Mouse (Mus musculus) ES-Bruce4 (cell line): ENCODE measurements around the gene Mmd. TPM values are rescaled to one million over a fixed set of nuclear protein-coding genes. Genes with fewer than 3 reads are reported as not detected.

Source experiments
- H3K27ac ChIP-seq: 2 replicates; pipeline ENCODE4 v1.5.1; 2012; ENCODE audit warnings: low read length, inconsistent platforms; ENCODE audit not compliant: insufficient read depth
- H3K27me3 ChIP-seq: 2 replicates; pipeline ENCODE4 v1.6.1; 2012; ENCODE audit warnings: mild to moderate bottlenecking, low read length, inconsistent platforms; ENCODE audit not compliant: control insufficient read depth, poor library complexity, insufficient read depth, severe bottlenecking
- H3K36me3 ChIP-seq: 2 replicates; pipeline ENCODE4 v1.6.1; 2012; ENCODE audit warnings: inconsistent platforms, mild to moderate bottlenecking, low read length, moderate library complexity; ENCODE audit not compliant: control insufficient read depth, poor library complexity, insufficient read depth, severe bottlenecking
- H3K4me1 ChIP-seq: one replicate; pipeline ENCODE4 v1.8.1; 2011; ENCODE audit warnings: low read length; ENCODE audit not compliant: control insufficient read depth, insufficient read depth
- H3K4me3 ChIP-seq: 2 replicates; pipeline ENCODE4 v1.5.1; 2011; ENCODE audit warnings: low read depth, mild to moderate bottlenecking, low read length
- H3K9ac ChIP-seq: 2 replicates; pipeline ENCODE4 v1.6.1; 2012; ENCODE audit warnings: low read depth, mild to moderate bottlenecking, inconsistent platforms; ENCODE audit not compliant: poor library complexity, severe bottlenecking
- H3K9me3 ChIP-seq: replicated peaks from 2 replicates; pipeline ENCODE4 v1.6.1; 2012; ENCODE audit warnings: mild to moderate bottlenecking, low read length, inconsistent platforms; ENCODE audit not compliant: control insufficient read depth, poor library complexity, insufficient read depth, severe bottlenecking
- CTCF ChIP-seq: IDR thresholded peaks from one replicate; pipeline ENCODE4 v1.8.1; 2011; ENCODE audit warnings: low read depth, low read length
- EP300 ChIP-seq: IDR thresholded peaks from 2 replicates; pipeline ENCODE4 v1.6.1; 2011; ENCODE audit warnings: low read depth, low read length; ENCODE audit not compliant: insufficient read depth
- POLR2A ChIP-seq: IDR thresholded peaks from one replicate; pipeline ENCODE4 v1.8.1; 2011; ENCODE audit warnings: low read length; ENCODE audit not compliant: insufficient read depth
- polyA plus RNA-seq: library from polyadenylated mRNA; stranded (reverse); fragments of >200 nt; gene quantifications from 2 replicates; pipeline ENCODE4 v1.2.4, GENCODE M21; 2011; ENCODE audit warnings: low read depth; ENCODE audit not compliant: missing spikeins, insufficient read depth, insufficient read length

The Mmd gene
- polyA plus RNA-seq, 1 experiment, result 19.6 TPM

DNA sequence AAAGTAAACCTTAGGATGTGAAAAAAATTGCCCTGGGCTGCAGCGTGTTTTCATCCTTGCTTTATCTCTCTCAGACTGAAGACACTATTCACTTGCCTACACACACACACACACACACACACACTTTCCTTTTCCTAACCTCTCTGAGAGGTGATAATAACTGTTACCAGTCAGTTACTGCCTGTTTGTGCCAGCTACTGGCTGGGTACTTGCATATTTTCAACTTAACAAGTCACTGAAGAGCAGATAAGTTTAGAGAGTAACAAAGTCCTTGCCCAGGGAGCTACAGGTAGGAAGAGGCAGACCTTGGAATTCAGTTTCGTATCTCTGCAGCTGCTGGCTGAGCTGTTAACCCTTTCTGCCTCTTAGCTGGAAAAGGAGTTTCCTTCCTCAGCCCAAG, 2.7 kb downstream of the Mmd start:
- H3K4me1 ChIP-seq, result no peaks in the 10 kb centered on the region
- H3K4me3 ChIP-seq, result no peak overlapping the region
- no peaks in the 10 kb centered on the region for H3K36me3 ChIP-seq
- no peak overlapping the region for H3K9ac ChIP-seq
- H3K27ac ChIP-seq, result no peak overlapping the region
- no peaks in the 10 kb centered on the region for H3K9me3 ChIP-seq
- H3K27me3 ChIP-seq, result 0 out of 2 replicates have a peak, but pooled peaks cover 2% of the 10 kb centered on the region
- no peak for TF ChIP-seq CTCF
- TF ChIP-seq EP300, result no peak

GRCm38 (mm10) chr11:90252366-90252765, 3.1 kb downstream of the Mmd start:
- Histone ChIP-seq H3K9ac (no peak overlapping the region), H3K9me3 (no peaks in the 10 kb centered on the region), H3K27me3 (0 out of 2 replicates have a peak, but pooled peaks cover 2% of the 10 kb centered on the region), H3K27ac (no peak overlapping the region), H3K4me1 (no peaks in the 10 kb centered on the region), H3K4me3 (no peak overlapping the region), H3K36me3 (no peaks in the 10 kb centered on the region)
- no peak for TF ChIP-seq CTCF
- no peak for TF ChIP-seq EP300
- no peak for TF ChIP-seq POLR2A

GRCm38 (mm10) chr11:90254536-90254935, 5.3 kb downstream of the Mmd start:
- no peak for TF ChIP-seq POLR2A
- TF ChIP-seq CTCF, result no peak
- TF ChIP-seq EP300, result no peak
- Histone ChIP-seq H3K36me3 (no peaks in the 10 kb centered on the region), H3K9ac (no peak overlapping the region), H3K27ac (no peak overlapping the region), H3K4me1 (no peaks in the 10 kb centered on the region), H3K4me3 (no peak overlapping the region), H3K9me3 (no peaks in the 10 kb centered on the region), H3K27me3 (0 out of 2 replicates have a peak, but pooled peaks cover 2% of the 10 kb centered on the region)

DNA sequence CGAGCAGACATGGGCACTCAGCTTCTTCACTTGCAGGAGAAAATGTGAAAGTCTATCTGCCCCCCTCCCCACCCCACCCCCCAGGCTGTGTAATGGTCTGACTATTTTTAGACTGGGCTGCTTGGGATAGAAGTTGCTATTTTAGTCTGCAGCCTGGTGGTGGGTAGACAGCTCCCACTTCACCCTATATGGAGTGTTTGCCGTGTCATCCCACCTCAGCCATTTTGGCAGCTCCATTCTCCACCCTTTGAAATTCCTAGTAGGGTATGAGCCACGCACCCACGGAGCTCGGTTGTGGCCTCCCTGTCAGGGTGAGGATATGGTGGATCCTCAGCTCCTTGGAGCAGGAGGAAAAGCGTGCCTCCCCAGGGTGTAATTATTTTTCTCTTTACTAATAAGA, 6.4 kb downstream of the Mmd start:
- H3K4me3 ChIP-seq, result no peak overlapping the region
- TF ChIP-seq POLR2A (no peak), EP300 (no peak), CTCF (no peak)
- H3K9ac ChIP-seq, result no peak overlapping the region
- no peak overlapping the region for H3K27ac ChIP-seq
- H3K9me3 ChIP-seq, result no peaks in the 10 kb centered on the region
- no peaks in the 10 kb centered on the region for H3K4me1 ChIP-seq
- no peaks in the 10 kb centered on the region for H3K36me3 ChIP-seq
- 0 out of 2 replicates have a peak, but pooled peaks cover under 1% of the 10 kb centered on the region for H3K27me3 ChIP-seq

DNA sequence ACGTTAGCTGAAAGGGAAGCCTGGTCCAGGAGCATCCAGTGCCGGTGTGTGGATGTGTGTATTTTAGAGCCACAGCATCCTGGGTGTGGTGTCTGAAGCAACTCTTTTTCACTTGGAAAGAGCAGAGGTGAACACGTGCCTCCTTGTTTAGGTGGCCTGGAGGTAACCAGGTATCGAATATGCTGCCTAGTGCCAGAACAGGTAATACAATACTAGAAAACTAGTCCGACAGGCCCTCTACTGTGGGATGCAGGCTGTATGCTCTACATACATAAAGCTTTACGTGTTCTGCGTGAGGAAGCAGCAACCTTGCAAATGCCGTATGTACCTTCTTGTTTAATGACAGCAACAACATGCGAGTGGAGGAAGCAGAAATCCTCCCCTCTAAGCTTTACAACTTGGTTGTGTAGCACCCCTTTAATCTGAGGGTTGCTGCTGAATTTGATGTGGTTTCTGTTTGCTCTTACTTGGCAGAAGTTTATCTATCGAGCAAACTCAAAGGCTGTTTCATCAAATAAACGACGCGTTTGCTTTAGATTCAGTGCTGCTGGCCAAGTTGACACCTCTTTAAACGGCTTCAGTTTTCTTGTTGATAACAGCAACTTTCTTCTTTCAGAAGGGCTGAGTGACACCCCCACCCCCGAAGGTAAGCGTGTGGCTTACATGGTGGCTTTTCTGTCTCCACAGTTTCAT, 7.7 kb downstream of the Mmd start:
- Histone ChIP-seq H3K4me1 (no peaks in the 10 kb centered on the region), H3K4me3 (no peak overlapping the region), H3K36me3 (no peaks in the 10 kb centered on the region), H3K27me3 (no peaks in the 10 kb centered on the region), H3K27ac (no peak overlapping the region), H3K9ac (no peak overlapping the region), H3K9me3 (no peaks in the 10 kb centered on the region)
- TF ChIP-seq POLR2A (no peak), CTCF (no peak), EP300 (no peak)

GRCm38 (mm10) chr11:90258321-90258927, 9.2 kb downstream of the Mmd start:
- no peak overlapping the region for H3K27ac ChIP-seq
- H3K36me3 ChIP-seq, result no peaks in the 10 kb centered on the region
- no peak overlapping the region for H3K4me3 ChIP-seq
- no peaks in the 10 kb centered on the region for H3K9me3 ChIP-seq
- TF ChIP-seq CTCF, result no peak
- TF ChIP-seq EP300, result no peak
- TF ChIP-seq POLR2A, result no peak
- H3K9ac ChIP-seq, result no peak overlapping the region
- no peaks in the 10 kb centered on the region for H3K27me3 ChIP-seq
- H3K4me1 ChIP-seq, result no peaks in the 10 kb centered on the region
